Mouse (Mus musculus) left cerebral cortex, postnatal 10 days (tissue): ENCODE measurements around the gene Mr1. TPM values are rescaled to one million over a fixed set of nuclear protein-coding genes. Genes with fewer than 3 reads are reported as not detected.

Experiments
- DNase-seq, 2 experiments: peaks; one replicate each; pipeline ENCODE4 v3.0.0; 2021 to 2022; ENCODE audit warnings: low spot score in 2 of 2, mixed read lengths in 1 of 2; ENCODE audit errors: extremely low spot score in 1 of 2
- intact Hi-C: fragments of 180-260 bp; cut with DNase I; formaldehyde crosslinking; loops from one replicate; pipeline ENCODE4 v1.15.1; 2025
- total RNA-seq, 2 experiments: library from RNA; stranded (reverse); gene quantifications; 2 replicates each; pipeline ENCODE4 v1.2.3; 2021

Mr1 gene
- total RNA-seq, 2 experiments from 2014 or later, result 1.8 to 2.4 TPM

- intact Hi-C loops, result loop anchor here (1.0 to 5.0 kb wide), 2 partner anchors 46 to 114 kb away; no protein-coding TSS in a partner anchor
- peak in 1 of 2 experiments; percentile 81 for DNase-seq
Measured at GRCm38 (mm10) chr1:155098486-155099279, 47.9 kb downstream of the Mr1 start.

GRCm38 (mm10) chr1:155097931-155098485 lies 48.6 kb downstream of the Mr1 start:
- intact Hi-C loops, result loop anchor here (1.0 to 5.0 kb wide), 2 partner anchors 46 to 114 kb away; no protein-coding TSS in a partner anchor
- DNase-seq, result peak in 1 of 2 experiments; percentile 46

- DNase-seq, result no peak
- intact Hi-C loops, result loop anchor here (5.0 kb wide), 1 partner anchor 115 kb away; no protein-coding TSS in a partner anchor
Measured at GRCm38 (mm10) chr1:155097354-155097753, 49.3 kb downstream of the Mr1 start.

- no peak for DNase-seq
- intact Hi-C loops, result loop anchor here (5.0 kb wide), 1 partner anchor 116 kb away; no protein-coding TSS in a partner anchor
Measured at GRCm38 (mm10) chr1:155096620-155097261, 49.9 kb downstream of the Mr1 start.

GRCm38 (mm10) chr1:155093971-155094707 lies 52.5 kb downstream of the Mr1 start:
- intact Hi-C loops, result no loop called here
- no peak for DNase-seq

GRCm38 (mm10) chr1:155093145-155093791 lies 53.3 kb downstream of the Mr1 start:
- DNase-seq, result peak in 1 of 2 experiments; percentile 44
- intact Hi-C loops, result no loop called here

GRCm38 (mm10) chr1:155091842-155092800 lies 54.5 kb downstream of the Mr1 start:
- DNase-seq, result peak; percentile 71 to 88
- intact Hi-C loops, result no loop called here

GRCm38 (mm10) chr1:155091374-155091841 lies 55.2 kb downstream of the Mr1 start:
- intact Hi-C loops, result no loop called here
- no peak for DNase-seq

- no peak for DNase-seq
- intact Hi-C loops, result no loop called here
Measured at GRCm38 (mm10) chr1:155090736-155091135, 55.9 kb downstream of the Mr1 start.

- no peak for DNase-seq
- intact Hi-C loops, result no loop called here
Measured at GRCm38 (mm10) chr1:155090327-155090726, 56.3 kb downstream of the Mr1 start.

GRCm38 (mm10) chr1:155088847-155089603 lies 57.6 kb downstream of the Mr1 start:
- intact Hi-C loops, result no loop called here
- DNase-seq, result no peak

GRCm38 (mm10) chr1:155088046-155088445 lies 58.6 kb downstream of the Mr1 start:
- intact Hi-C loops, result no loop called here
- DNase-seq, result no peak

- peak in 1 of 2 experiments; percentile 50 for DNase-seq
- intact Hi-C loops, result no loop called here
Measured at GRCm38 (mm10) chr1:155086893-155087292, 59.7 kb downstream of the Mr1 start.

- DNase-seq, result no peak
- intact Hi-C loops, result no loop called here
Measured at GRCm38 (mm10) chr1:155086416-155086815, 60.2 kb downstream of the Mr1 start.

- intact Hi-C loops, result no loop called here
- DNase-seq, result peak in 1 of 2 experiments; percentile 20
Measured at GRCm38 (mm10) chr1:155084839-155085238, 61.8 kb downstream of the Mr1 start.
